Mouse (Mus musculus) liver, postnatal 0 days (tissue): Measurements from ENCODE around the gene Grk1.

Experiments used
- CTCF ChIP-seq: sonication (generic); IDR thresholded peaks from 2 replicates; pipeline ENCODE4 v1.5.1; 2016; ENCODE audit warnings: antibody characterized with exemption, low read depth
- EP300 ChIP-seq: IDR thresholded peaks from 2 replicates; pipeline ENCODE4 v1.6.1; 2016; ENCODE audit warnings: antibody characterized with exemption, low read depth, mild to moderate bottlenecking

- no peak for TF ChIP-seq CTCF
- no peak for TF ChIP-seq EP300
Measured at GRCm38 (mm10) chr8:13406011-13406410, 1.1 kb downstream of the Grk1 start.
